Mouse (Mus musculus) stomach, postnatal 0 days (tissue): Measurements from ENCODE around the gene Kif1b. TPM values are rescaled to one million over a fixed set of nuclear protein-coding genes. Genes with fewer than 3 reads are reported as not detected.

Source experiments
- ATAC-seq: fragments of 200-750 bp; cut with Nextera tagmentation; 2 replicates; pipeline ENCODE4 v1.8.0; 2017; ENCODE audit not compliant: low FRiP score, low TSS enrichment
- DNase-seq: peaks from one replicate; pipeline ENCODE4 v3.0.0-alpha.2; 2016; ENCODE audit warnings: low spot score
- H3K27ac ChIP-seq: fragments of 300-500 bp; sonication (generic); replicated peaks from 2 replicates; pipeline ENCODE4 v1.5.1; 2014; ENCODE audit warnings: mild to moderate bottlenecking, control low read depth
- H3K27me3 ChIP-seq: fragments of 300-500 bp; sonication (generic); 2 replicates; pipeline ENCODE4 v1.6.1; 2014; ENCODE audit warnings: low read length; ENCODE audit not compliant: control insufficient read depth, insufficient read depth
- H3K36me3 ChIP-seq: fragments of 300-500 bp; sonication (generic); 2 replicates; pipeline ENCODE4 v1.6.1; 2014; ENCODE audit warnings: low read length, mixed read lengths; ENCODE audit not compliant: control insufficient read depth, insufficient read depth
- H3K4me1 ChIP-seq: fragments of 300-500 bp; sonication (generic); replicated peaks from 2 replicates; pipeline ENCODE4 v1.6.1; 2014; ENCODE audit warnings: antibody characterized with exemption; ENCODE audit not compliant: control insufficient read depth, insufficient read depth
- H3K4me2 ChIP-seq: fragments of 300-500 bp; sonication (generic); replicated peaks from 2 replicates; pipeline ENCODE4 v1.6.1; 2014; ENCODE audit warnings: low read depth, mild to moderate bottlenecking, control low read depth, moderate library complexity
- H3K4me3 ChIP-seq: fragments of 300-500 bp; sonication (generic); 2 replicates; pipeline ENCODE4 v1.5.1; 2014; ENCODE audit warnings: low read depth, low read length, control low read depth
- H3K9ac ChIP-seq: fragments of 300-500 bp; sonication (generic); 2 replicates; pipeline ENCODE4 v1.6.1; 2014; ENCODE audit warnings: mild to moderate bottlenecking, low read length, control low read depth, mixed read lengths
- H3K9me3 ChIP-seq: fragments of 300-500 bp; sonication (generic); 2 replicates; pipeline ENCODE4 v1.6.1; 2016; ENCODE audit warnings: low read length; ENCODE audit not compliant: control insufficient read depth
- CTCF ChIP-seq: IDR thresholded peaks from 2 replicates; pipeline ENCODE4 v1.5.1; 2016; ENCODE audit warnings: antibody characterized with exemption, low read depth, mild to moderate bottlenecking, moderate library complexity
- EP300 ChIP-seq: optimal IDR thresholded peaks from 2 replicates; pipeline ENCODE3; 2016; ENCODE audit warnings: antibody characterized with exemption
- WGBS: fragments of 180-500 bp; shearing (Covaris S2); extraction: QIAGEN DNeasy Blood & Tissue Kit; methylation state at CpG from one replicate; pipeline ENCODE4 v1.1.7; 2014; 5-methylcytosine and 5-hydroxymethylcytosine counted together
- polyA plus RNA-seq: library from polyadenylated mRNA; unstranded; fragments of >200 nt; fragmentation: Nextera tagmentation; extraction: Ambion mirVana; gene quantifications from 2 replicates; pipeline ENCODE4 v1.2.1, GENCODE M21; 2015

Kif1b gene
- polyA plus RNA-seq, 1 experiment from 2014 or later: 23.9 TPM

DNA sequence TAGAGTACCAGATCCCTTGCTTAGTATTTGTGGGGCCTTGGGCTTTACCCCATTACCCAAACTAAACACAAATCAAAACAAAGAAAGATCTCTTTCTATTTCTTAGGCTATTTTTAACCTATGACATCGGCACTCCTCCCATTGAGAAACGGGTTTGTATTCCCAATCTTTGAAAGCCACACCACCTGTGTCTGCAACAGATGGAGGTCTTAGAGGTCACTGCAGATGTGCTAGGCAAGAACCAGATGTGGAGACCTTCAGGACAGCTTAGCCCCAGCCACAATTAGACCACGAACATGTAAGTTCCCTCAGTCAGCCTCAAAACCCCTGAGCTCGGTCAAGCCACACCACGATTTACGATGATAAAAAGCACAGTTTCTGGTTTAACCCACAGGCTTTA, 15.2 kb upstream of the Kif1b start:
- DNase-seq (no peak), ATAC-seq (no peak)
- no peak overlapping the region for H3K4me3 ChIP-seq
- no peak overlapping the region for H3K27ac ChIP-seq
- peaks cover 3% of the 10 kb centered on the region; the same call in 1 of the 2 replicates for H3K36me3 ChIP-seq
- no peaks in the 10 kb centered on the region for H3K9me3 ChIP-seq
- no peaks in the 10 kb centered on the region for H3K27me3 ChIP-seq
- H3K4me1 ChIP-seq: no peaks in the 10 kb centered on the region
- WGBS: 66% methylated on average over 6 of the region's 6 CpGs
- no peak overlapping the region for H3K4me2 ChIP-seq
- TF ChIP-seq EP300 (no peak), CTCF (no peak)
- no peak overlapping the region for H3K9ac ChIP-seq

DNA sequence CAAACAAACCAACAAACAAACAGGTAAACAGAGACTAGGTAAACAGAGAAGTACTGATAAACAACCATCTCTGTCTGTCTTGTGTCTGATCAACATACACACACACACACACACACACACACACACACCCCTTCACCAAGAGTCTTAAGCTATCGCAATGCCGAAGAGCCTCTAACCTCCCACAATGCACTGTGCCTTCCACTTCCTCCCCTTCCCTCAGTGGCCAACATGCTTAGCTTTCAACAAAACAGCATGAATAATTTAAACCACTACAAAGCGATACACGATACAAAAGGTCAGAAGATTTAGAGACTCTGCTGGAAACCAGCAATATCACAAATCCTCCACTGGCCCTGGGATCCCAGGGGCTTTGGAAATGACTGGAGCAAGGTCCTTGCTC, 14.8 kb upstream of the Kif1b start:
- DNase-seq (no peak), ATAC-seq (no peak)
- no peak overlapping the region for H3K4me2 ChIP-seq
- no peaks in the 10 kb centered on the region for H3K4me1 ChIP-seq
- H3K4me3 ChIP-seq: no peak overlapping the region
- 72% methylated on average over 4 of the region's 4 CpGs for WGBS
- H3K9me3 ChIP-seq: no peaks in the 10 kb centered on the region
- no peak overlapping the region for H3K9ac ChIP-seq
- no peak for TF ChIP-seq EP300
- TF ChIP-seq CTCF: no peak
- H3K36me3 ChIP-seq: peaks cover 2% of the 10 kb centered on the region; the same call in 1 of the 2 replicates
- H3K27me3 ChIP-seq: no peaks in the 10 kb centered on the region
- no peak overlapping the region for H3K27ac ChIP-seq

DNA sequence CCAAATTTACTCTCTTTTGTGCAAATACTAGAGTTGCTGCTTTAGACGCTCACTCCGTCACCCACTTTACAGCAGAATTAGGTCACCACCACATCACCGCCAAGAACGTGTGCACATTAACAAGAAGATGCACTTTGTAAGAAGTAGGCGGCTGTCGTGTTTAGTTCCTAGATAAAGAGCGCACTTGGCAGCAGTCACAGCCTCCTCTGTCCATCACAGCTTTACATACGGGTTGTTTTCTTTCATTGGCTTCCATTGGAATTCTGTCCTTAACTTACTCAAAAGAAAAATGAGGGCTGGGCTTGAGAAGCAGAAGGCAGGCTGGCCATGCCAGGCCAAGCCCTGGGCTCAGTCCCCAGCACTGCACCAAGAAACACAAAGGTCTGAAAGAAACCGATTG, 11.6 kb upstream of the Kif1b start:
- Histone ChIP-seq H3K9me3 (no peaks in the 10 kb centered on the region), H3K27me3 (no peaks in the 10 kb centered on the region), H3K4me2 (no peak overlapping the region), H3K4me1 (0 out of 2 replicates have a peak, but pooled peaks cover 2% of the 10 kb centered on the region), H3K27ac (no peak overlapping the region), H3K9ac (no peak overlapping the region), H3K36me3 (no peaks in the 10 kb centered on the region), H3K4me3 (no peak overlapping the region)
- no peak for DNase-seq
- WGBS: 55% methylated on average over 9 of the region's 9 CpGs
- ATAC-seq: no peak
- TF ChIP-seq EP300 (no peak), CTCF (no peak)

DNA sequence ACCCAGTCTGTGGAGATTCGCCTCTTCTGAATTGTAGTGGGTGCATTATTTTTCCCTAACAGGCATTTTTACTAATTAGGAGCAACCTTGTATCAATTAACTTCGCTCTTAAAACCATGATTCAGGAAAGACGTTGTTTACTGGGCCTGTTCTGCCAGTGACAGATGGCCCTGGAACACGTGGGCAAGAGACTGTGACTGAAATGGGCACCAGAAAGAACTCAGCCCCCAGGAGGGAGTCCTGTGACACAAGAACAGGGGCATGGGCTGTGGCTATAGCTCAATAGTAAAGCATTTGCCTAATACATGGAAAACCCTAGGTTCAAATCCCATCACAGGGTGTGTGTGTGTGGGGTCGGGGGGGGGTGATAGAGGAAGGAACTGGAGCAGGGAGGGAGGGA, 9.9 kb upstream of the Kif1b start:
- no peaks in the 10 kb centered on the region for H3K27me3 ChIP-seq
- no peak for ATAC-seq
- TF ChIP-seq EP300: no peak
- TF ChIP-seq CTCF: no peak
- no peak for DNase-seq
- no peak overlapping the region for H3K4me3 ChIP-seq
- no peak overlapping the region for H3K27ac ChIP-seq
- H3K4me1 ChIP-seq: 0 out of 2 replicates have a peak, but pooled peaks cover 2% of the 10 kb centered on the region
- H3K36me3 ChIP-seq: no peaks in the 10 kb centered on the region
- no peak overlapping the region for H3K4me2 ChIP-seq
- no peaks in the 10 kb centered on the region for H3K9me3 ChIP-seq
- WGBS: 49% methylated on average over 5 of the region's 5 CpGs
- H3K9ac ChIP-seq: no peak overlapping the region

DNA sequence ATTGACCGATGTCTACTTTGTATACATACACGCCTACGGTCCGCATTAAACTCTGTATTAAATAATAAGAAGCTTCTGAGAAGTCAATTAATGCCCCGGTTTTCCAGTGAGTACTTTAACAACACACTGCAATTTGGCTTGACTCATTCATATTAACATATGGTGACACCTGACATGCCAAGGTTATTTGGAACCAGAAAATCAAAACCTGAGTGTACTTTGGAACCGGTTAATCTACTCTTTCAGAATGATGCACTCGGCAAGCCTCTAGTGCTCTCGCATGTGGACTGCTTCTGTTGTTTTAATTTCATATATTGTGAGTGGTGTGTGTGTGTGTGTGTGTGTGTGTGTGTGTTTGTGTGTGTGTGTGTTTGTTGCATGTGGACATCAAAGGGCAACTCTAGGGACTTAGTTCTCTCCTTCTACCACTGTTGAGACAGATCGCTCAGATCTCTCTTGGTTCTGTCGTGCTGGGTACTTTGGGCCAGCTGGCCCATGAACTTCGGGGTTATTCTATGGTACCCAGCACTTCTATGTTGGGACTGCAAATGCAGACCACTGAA, 6.9 kb upstream of the Kif1b start:
- Histone ChIP-seq H3K27ac (peak overlapping the region; percentile 36), H3K4me1 (0 out of 2 replicates have a peak, but pooled peaks cover 2% of the 10 kb centered on the region), H3K36me3 (no peaks in the 10 kb centered on the region), H3K4me2 (no peak overlapping the region), H3K4me3 (no peak overlapping the region), H3K9me3 (no peaks in the 10 kb centered on the region), H3K27me3 (no peaks in the 10 kb centered on the region), H3K9ac (no peak overlapping the region)
- 60% methylated on average over 11 of the region's 11 CpGs for WGBS
- no peak for TF ChIP-seq CTCF
- TF ChIP-seq EP300: peak; percentile 67
- ATAC-seq (peak; percentile 75), DNase-seq (peak; percentile 31)

DNA sequence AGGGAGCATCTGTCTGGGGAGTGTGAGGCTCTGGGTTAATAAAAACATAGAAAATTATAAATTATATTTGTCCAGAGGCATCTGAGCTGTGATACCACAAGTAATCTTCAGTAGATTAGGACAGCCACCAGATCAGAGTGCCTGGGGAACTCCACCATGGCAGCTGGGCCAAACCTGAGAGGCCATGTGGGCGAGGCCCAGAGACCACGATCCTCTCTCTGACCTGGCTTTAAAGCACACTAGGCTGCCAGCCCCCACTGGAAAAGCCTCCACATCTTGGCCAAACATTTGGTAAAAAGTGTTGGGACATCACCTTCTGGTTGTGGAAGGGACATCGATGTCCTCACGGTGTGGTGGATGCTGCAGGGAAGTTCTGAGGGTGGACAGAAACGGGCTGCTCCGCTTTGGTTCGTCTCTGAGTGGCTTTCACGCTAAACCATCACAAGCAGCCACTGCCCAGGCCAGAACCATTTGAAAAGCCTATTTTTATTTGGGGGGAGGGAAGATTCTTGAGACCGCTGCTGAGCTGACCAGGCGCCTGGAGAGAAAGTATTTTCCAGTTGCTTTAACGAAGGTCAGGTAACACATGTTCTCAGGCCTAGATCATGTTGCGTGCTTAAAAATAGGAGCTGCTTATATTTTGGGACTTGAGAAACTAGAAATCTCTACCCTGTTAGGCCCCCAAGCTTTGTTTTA, 6.2 kb upstream of the Kif1b start:
- no peak for DNase-seq
- Histone ChIP-seq H3K4me1 (0 out of 2 replicates have a peak, but pooled peaks cover 2% of the 10 kb centered on the region), H3K4me2 (no peak overlapping the region), H3K36me3 (no peaks in the 10 kb centered on the region), H3K27ac (peak overlapping the region; percentile 1; the same call in 1 of the 2 replicates), H3K4me3 (no peak overlapping the region), H3K27me3 (no peaks in the 10 kb centered on the region), H3K9me3 (no peaks in the 10 kb centered on the region), H3K9ac (no peak overlapping the region)
- ATAC-seq: no peak
- TF ChIP-seq CTCF (no peak), EP300 (no peak)
- 71% methylated on average over 12 of the region's 12 CpGs for WGBS
